8 mouse cellular contexts compared by ENCODE assay signal in the genomic region with DNA sequence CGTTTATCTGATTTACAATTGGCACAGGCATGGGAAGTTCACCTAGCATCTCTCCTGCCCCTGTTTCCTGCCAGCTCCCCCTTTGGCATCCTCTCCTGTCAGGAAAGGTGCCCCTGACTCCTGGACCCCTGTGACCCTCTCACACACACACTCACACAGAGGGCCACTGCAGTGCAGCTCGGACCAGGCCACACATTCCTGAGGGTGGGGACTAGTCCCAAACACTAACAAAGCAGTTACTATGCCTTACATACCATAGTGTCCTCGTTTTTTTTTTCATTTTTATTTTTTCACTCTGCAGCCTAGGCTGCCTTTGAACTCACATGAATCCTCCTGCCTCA.
DNase-seq lines count a peak whose midpoint lies in the region; ATAC-seq and TF ChIP-seq lines count a peak whose summit lies in the region.

No protein-coding gene starts in this region.

- peaks cover 56% of the 10 kb centered on the region for H3K4me1 ChIP-seq in forebrain, embryonic 12.5 days
- peaks cover 16% of the 10 kb centered on the region for H3K4me1 ChIP-seq in forebrain, postnatal 0 days (ENCODE audit: insufficient read depth)
- H3K4me1 ChIP-seq in lung, embryonic 15.5 days: peaks cover 38% of the 10 kb centered on the region
- H3K4me1 ChIP-seq in limb, embryonic 12.5 days (replicated peaks): peaks cover 42% of the 10 kb centered on the region
- H3K4me1 ChIP-seq in stomach, embryonic 16.5 days (ENCODE audit: control insufficient read depth, insufficient read depth, low read length): peaks cover 30% of the 10 kb centered on the region

- no peak overlapping the region for H3K27ac ChIP-seq in forebrain, embryonic 12.5 days
- no peak overlapping the region for H3K27ac ChIP-seq in forebrain, postnatal 0 days (ENCODE audit: low read depth, low read length)
- H3K27ac ChIP-seq in lung, embryonic 15.5 days: peak overlapping the region; percentile 45; the same call in 1 of the 2 replicates
- no peak overlapping the region for H3K27ac ChIP-seq in limb, embryonic 12.5 days
- H3K27ac ChIP-seq in stomach, embryonic 16.5 days (ENCODE audit: low read length): no peak overlapping the region; the same call in 1 of the 2 replicates

- no peak overlapping the region for H3K4me2 ChIP-seq in forebrain, embryonic 12.5 days
- H3K4me2 ChIP-seq in forebrain, postnatal 0 days (ENCODE audit: low read depth): no peak overlapping the region
- no peak overlapping the region for H3K4me2 ChIP-seq in lung, embryonic 15.5 days
- H3K4me2 ChIP-seq in limb, embryonic 12.5 days: no peak overlapping the region
- no peak overlapping the region for H3K4me2 ChIP-seq in stomach, embryonic 16.5 days (ENCODE audit: low read depth, low read length)

- TF ChIP-seq CTCF in forebrain, postnatal 0 days (IDR thresholded peaks at IDR 0.05; ENCODE audit: low read depth): no peak

- peak; percentile 25; the same call in 1 of the 2 replicates for ATAC-seq in forebrain, embryonic 12.5 days (ENCODE audit: low FRiP score)
- no peak for ATAC-seq in forebrain, postnatal 0 days
- ATAC-seq in lung, embryonic 15.5 days (ENCODE audit: borderline replicate concordance, extremely low read depth, low FRiP score, low TSS enrichment): peak; percentile 83; the same call in 1 of the 2 replicates
- peak; percentile 77; the same call in 1 of the 2 replicates for ATAC-seq in limb, embryonic 12.5 days (ENCODE audit: insufficient number of reproducible peaks, insufficient read depth, low FRiP score, low TSS enrichment, low read depth)
- ATAC-seq in stomach, embryonic 16.5 days (ENCODE audit: insufficient read depth, low FRiP score): peak; percentile 64; the same call in 1 of the 2 replicates

- H3K27me3 ChIP-seq in forebrain, embryonic 12.5 days: no peaks in the 10 kb centered on the region
- H3K27me3 ChIP-seq in forebrain, postnatal 0 days (ENCODE audit: insufficient read depth, low read length): no peaks in the 10 kb centered on the region
- no peaks in the 10 kb centered on the region for H3K27me3 ChIP-seq in lung, embryonic 15.5 days
- no peaks in the 10 kb centered on the region for H3K27me3 ChIP-seq in limb, embryonic 12.5 days
- H3K27me3 ChIP-seq in stomach, embryonic 16.5 days (ENCODE audit: control insufficient read depth, insufficient read depth, low read length): no peaks in the 10 kb centered on the region

- H3K36me3 ChIP-seq in forebrain, embryonic 12.5 days (replicated peaks): no peaks in the 10 kb centered on the region
- no peaks in the 10 kb centered on the region for H3K36me3 ChIP-seq in forebrain, postnatal 0 days (ENCODE audit: insufficient read depth)
- H3K36me3 ChIP-seq in lung, embryonic 15.5 days: no peaks in the 10 kb centered on the region
- H3K36me3 ChIP-seq in limb, embryonic 12.5 days: no peaks in the 10 kb centered on the region
- H3K36me3 ChIP-seq in stomach, embryonic 16.5 days (ENCODE audit: control insufficient read depth, insufficient read depth, low read length): no peaks in the 10 kb centered on the region

- no peak overlapping the region for H3K4me3 ChIP-seq in forebrain, embryonic 12.5 days (replicated peaks)
- H3K4me3 ChIP-seq in forebrain, postnatal 0 days (ENCODE audit: low read depth, low read length): no peak overlapping the region
- H3K4me3 ChIP-seq in lung, embryonic 15.5 days: no peak overlapping the region
- H3K4me3 ChIP-seq in limb, embryonic 12.5 days (replicated peaks): no peak overlapping the region
- no peak overlapping the region for H3K4me3 ChIP-seq in stomach, embryonic 16.5 days (replicated peaks; ENCODE audit: low read length)

- no peaks in the 10 kb centered on the region for H3K9me3 ChIP-seq in forebrain, embryonic 12.5 days
- no peaks in the 10 kb centered on the region for H3K9me3 ChIP-seq in forebrain, postnatal 0 days (ENCODE audit: low read length)
- no peaks in the 10 kb centered on the region for H3K9me3 ChIP-seq in lung, embryonic 15.5 days
- H3K9me3 ChIP-seq in limb, embryonic 12.5 days: no peaks in the 10 kb centered on the region
- H3K9me3 ChIP-seq in stomach, embryonic 16.5 days (replicated peaks; ENCODE audit: control insufficient read depth, low read length): no peaks in the 10 kb centered on the region

- WGBS in forebrain, embryonic 12.5 days: 26% methylated on average over 3 of the region's 3 CpGs
- WGBS in forebrain, postnatal 0 days: 25% methylated on average over 3 of the region's 3 CpGs
- 5% methylated on average over 3 of the region's 3 CpGs for WGBS in lung, embryonic 15.5 days
- 24% methylated on average over 3 of the region's 3 CpGs for WGBS in limb, embryonic 12.5 days
- 11% methylated on average over 3 of the region's 3 CpGs for WGBS in stomach, embryonic 16.5 days

- no peak overlapping the region for H3K9ac ChIP-seq in forebrain, embryonic 12.5 days
- no peak overlapping the region for H3K9ac ChIP-seq in forebrain, postnatal 0 days
- no peak overlapping the region for H3K9ac ChIP-seq in lung, embryonic 15.5 days
- H3K9ac ChIP-seq in limb, embryonic 12.5 days (replicated peaks): no peak overlapping the region
- H3K9ac ChIP-seq in stomach, embryonic 16.5 days (ENCODE audit: low read length): no peak overlapping the region

- no peak for DNase-seq in forebrain, postnatal 0 days
- DNase-seq in lung, adult 18-20 months: no peak
- no peak for DNase-seq in urinary bladder, postnatal 25 days (ENCODE audit: low spot score)
- no peak for DNase-seq in left cerebral cortex, adult 11 months (ENCODE audit: low spot score)
